ENCODE assay signal across 8 mouse cellular contexts in the genomic region with DNA sequence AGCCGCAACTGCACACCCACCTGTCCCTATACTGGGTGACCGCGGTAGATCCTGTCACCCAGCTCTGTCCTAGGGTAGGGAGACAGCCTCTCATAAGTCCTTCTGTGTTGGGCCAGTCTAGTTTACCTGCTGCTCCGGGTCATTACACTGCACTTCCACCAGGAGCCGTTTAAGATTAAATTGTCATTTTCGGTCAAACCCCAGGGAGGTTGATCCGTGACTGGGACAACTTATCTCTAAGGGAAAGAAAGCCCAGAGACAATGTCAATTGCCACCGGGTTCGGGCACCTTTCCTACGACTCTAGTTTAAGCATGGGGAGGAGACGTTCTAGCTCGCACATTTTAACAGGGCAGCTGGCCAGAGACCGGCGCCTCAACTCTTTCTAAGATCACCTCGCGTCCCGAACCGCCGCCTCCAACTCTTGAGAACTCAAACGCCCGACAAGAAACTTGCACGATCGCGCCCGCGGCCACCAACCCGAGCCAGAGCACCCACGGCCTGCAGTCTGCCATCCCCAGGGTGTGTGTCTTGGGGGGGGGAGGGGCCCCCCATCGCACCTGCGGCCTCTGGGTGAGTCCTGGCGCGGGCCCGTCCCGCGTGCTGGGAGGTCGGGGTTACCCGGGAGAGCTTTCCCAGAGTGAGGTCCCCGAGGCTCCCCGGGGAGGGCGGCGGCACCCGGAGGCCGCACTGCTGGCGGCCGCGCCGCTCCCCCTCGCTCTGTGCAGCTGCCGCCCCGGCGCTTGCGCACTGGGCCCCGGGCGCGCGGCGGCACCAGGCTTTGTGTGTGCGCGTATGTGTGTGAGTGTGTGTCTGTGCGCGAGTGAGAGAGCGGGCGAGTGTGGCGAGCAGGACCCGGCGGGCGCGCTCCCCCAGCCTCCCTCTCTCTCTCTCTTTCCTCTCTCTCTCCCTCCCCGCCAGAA. TPM values are rescaled to one million over a fixed set of nuclear protein-coding genes. Genes with fewer than 3 reads are reported as not detected.
DNase-seq lines count a peak whose midpoint lies in the region; ATAC-seq and TF ChIP-seq lines count a peak whose summit lies in the region.

TSS of gene Bcl7a (plus strand) at position 128 of the 921 bp plus-strand sequence.

- peak within 1 kb of the TSS; percentile 91 for H3K4me2 ChIP-seq in hindbrain, postnatal 0 days (ENCODE audit: low read depth, low read length)

- H3K4me3 ChIP-seq in hindbrain, postnatal 0 days (ENCODE audit: low read length): peak within 1 kb of the TSS; percentile 95

- peak; percentile 84 to 90 for DNase-seq in gastrocnemius, adult 8-10 months (ENCODE audit: low spot score in 2 of 2)
- peak; percentile 97 for DNase-seq in hindbrain, postnatal 0 days (ENCODE audit: low spot score)
- DNase-seq in left cerebral cortex, adult 18-20 months (ENCODE audit: low spot score in 2 of 2): peak; percentile 95
- DNase-seq in lung, postnatal 4 days: peak; percentile 91 to 93
- peak; percentile 97 for DNase-seq in retina, postnatal 7 days (ENCODE audit: low read depth, low spot score)
- peak; percentile 85 to 91 for DNase-seq in urinary bladder, adult 18-20 months (ENCODE audit: low spot score in 2 of 2)

- no peaks in the 10 kb centered on the region for H3K27me3 ChIP-seq in hindbrain, postnatal 0 days (ENCODE audit: insufficient read depth, low read length)

- WGBS in hindbrain, postnatal 0 days: under 1% methylated on average over 60 of the region's 69 CpGs

- ATAC-seq in activated CD4-positive, CD25-positive, alpha-beta regulatory T cell, adult 4 months: peak; percentile 60
- peak; percentile 65 for ATAC-seq in common myeloid progenitor, adult 5-6 weeks (replicated peaks; ENCODE audit: low read depth, poor library complexity, severe bottlenecking)
- ATAC-seq in hindbrain, postnatal 0 days: peak; percentile 81

- no peaks in the 10 kb centered on the region for H3K9me3 ChIP-seq in hindbrain, postnatal 0 days (ENCODE audit: low read length)

- peak; percentile 48 for TF ChIP-seq CTCF in hindbrain, postnatal 0 days (IDR thresholded peaks at IDR 0.05; ENCODE audit: low read depth)

- H3K27ac ChIP-seq in hindbrain, postnatal 0 days: peak within 1 kb of the TSS; percentile 98

- peak within 1 kb of the TSS; percentile 96 for H3K9ac ChIP-seq in hindbrain, postnatal 0 days (replicated peaks; ENCODE audit: low read length)

- H3K4me1 ChIP-seq in hindbrain, postnatal 0 days (ENCODE audit: insufficient read depth, low read length): peaks cover 13% of the 10 kb centered on the region

- H3K36me3 ChIP-seq in hindbrain, postnatal 0 days (ENCODE audit: insufficient read depth, low read length): no peaks in the 10 kb centered on the region

RNA-seq across cellular contexts. Expression of gene Bcl7a, which starts in this region (rescaled TPM):
- 1 to 10 TPM; 5.3 to 6.0 TPM for polyA plus RNA-seq in activated CD4-positive, CD25-positive, alpha-beta regulatory T cell, adult 4 months (2017; shearing (Covaris generic))
- 18.9 and 19.4 TPM in 2 replicates for total RNA-seq in common myeloid progenitor, adult 5-6 weeks (2017)
- 1 to 10 TPM; 7.3 to 9.6 (median 7.9) TPM for total RNA-seq in gastrocnemius, adult 8-10 months (2022)
- 42.4 and 42.6 TPM in 2 replicates for total RNA-seq in hindbrain, postnatal 0 days (2014; rRNA removed)
- 25.1 and 25.6 TPM in 2 replicates for polyA plus RNA-seq in hindbrain, postnatal 0 days (2015; fragmentation: Nextera tagmentation; extraction: Ambion mirVana)
- total RNA-seq in left cerebral cortex, adult 18-20 months (2021): 10 to 100 TPM; 66.3 to 70.1 TPM

Comparison
In these comparisons a context has a peak if more than half of its experiments do, and no peak if none do; other contexts are left out.
1. Peak in every context shown above with its lines: DNase-seq, ATAC-seq, H3K4me3 ChIP-seq and H3K27ac ChIP-seq.